Mouse (Mus musculus): ENCODE data around the gene Dgkg. TPM values are rescaled to one million over a fixed set of nuclear protein-coding genes. Genes with fewer than 3 reads are reported as not detected.

Gene Dgkg
- polyA plus RNA-seq, 2 experiments: 0.28 to 0.46 TPM

GRCm38 (mm10) chr16:22462220-22462619, 194.8 kb downstream of the Dgkg start:
- Histone ChIP-seq H3K4me2 (ENCODE audit: low read depth) (no peak overlapping the region), H3K36me3 (replicated peaks; ENCODE audit: control insufficient read depth, insufficient read depth, low read depth) (no peaks in the 10 kb centered on the region), H3K27me3 (ENCODE audit: control insufficient read depth, insufficient read depth, low read length) (no peaks in the 10 kb centered on the region), H3K4me3 (ENCODE audit: insufficient read depth in 1 of 2, low read depth in 2 of 2, low read length in 2 of 2) (no peak overlapping the region), H3K4me1 (replicated peaks; ENCODE audit: control insufficient read depth in 2 of 2, insufficient read depth in 2 of 2, low read length in 1 of 2) (no peaks in the 10 kb centered on the region), H3K27ac (no peak overlapping the region), H3K9ac (replicated peaks) (no peak overlapping the region), H3K9me3 (ENCODE audit: control insufficient read depth, low read length) (no peaks in the 10 kb centered on the region)
- 51% methylated on average over 3 of the region's 3 CpGs for WGBS (ENCODE audit: insufficient replicate concordance)
- TF ChIP-seq CTCF (IDR thresholded peaks at IDR 0.05; ENCODE audit: low read depth) (no peak), EP300 (IDR thresholded peaks at IDR 0.05; ENCODE audit: low read depth) (no peak)
- DNase-seq (ENCODE audit: low read depth in 3 of 3, low spot score in 3 of 3) (no peak), ATAC-seq (ENCODE audit: insufficient read depth) (no peak)

GRCm38 (mm10) chr16:22461728-22462127, 195.3 kb downstream of the Dgkg start:
- TF ChIP-seq CTCF (IDR thresholded peaks at IDR 0.05; ENCODE audit: low read depth) (no peak), EP300 (IDR thresholded peaks at IDR 0.05; ENCODE audit: low read depth) (no peak)
- Histone ChIP-seq H3K9me3 (ENCODE audit: control insufficient read depth, low read length) (no peaks in the 10 kb centered on the region), H3K36me3 (replicated peaks; ENCODE audit: control insufficient read depth, insufficient read depth, low read depth) (no peaks in the 10 kb centered on the region), H3K27ac (no peak overlapping the region), H3K4me1 (replicated peaks; ENCODE audit: control insufficient read depth in 2 of 2, insufficient read depth in 2 of 2, low read length in 1 of 2) (no peaks in the 10 kb centered on the region), H3K4me2 (ENCODE audit: low read depth) (no peak overlapping the region), H3K4me3 (ENCODE audit: insufficient read depth in 1 of 2, low read depth in 2 of 2, low read length in 2 of 2) (no peak overlapping the region), H3K27me3 (ENCODE audit: control insufficient read depth, insufficient read depth, low read length) (no peaks in the 10 kb centered on the region), H3K9ac (replicated peaks) (no peak overlapping the region)
- ATAC-seq (ENCODE audit: insufficient read depth) (no peak), DNase-seq (ENCODE audit: low read depth in 3 of 3, low spot score in 3 of 3) (no peak)
- WGBS (ENCODE audit: insufficient replicate concordance): 36% methylated on average over 6 of the region's 6 CpGs

GRCm38 (mm10) chr16:22460960-22461359, 196.1 kb downstream of the Dgkg start:
- H3K9me3 ChIP-seq (ENCODE audit: control insufficient read depth, low read length): no peaks in the 10 kb centered on the region
- no peak overlapping the region for H3K9ac ChIP-seq (replicated peaks)
- DNase-seq (ENCODE audit: low read depth in 3 of 3, low spot score in 3 of 3): no peak
- WGBS (ENCODE audit: insufficient replicate concordance): 10% methylated on average over 1 of the region's 1 CpGs
- H3K27me3 ChIP-seq (ENCODE audit: control insufficient read depth, insufficient read depth, low read length): no peaks in the 10 kb centered on the region
- no peak overlapping the region for H3K27ac ChIP-seq
- no peak for TF ChIP-seq EP300 (IDR thresholded peaks at IDR 0.05; ENCODE audit: low read depth)
- ATAC-seq (ENCODE audit: insufficient read depth): no peak
- no peaks in the 10 kb centered on the region for H3K36me3 ChIP-seq (replicated peaks; ENCODE audit: control insufficient read depth, insufficient read depth, low read depth)
- H3K4me1 ChIP-seq (replicated peaks; ENCODE audit: control insufficient read depth in 2 of 2, insufficient read depth in 2 of 2, low read length in 1 of 2): no peaks in the 10 kb centered on the region
- no peak overlapping the region for H3K4me3 ChIP-seq (ENCODE audit: insufficient read depth in 1 of 2, low read depth in 2 of 2, low read length in 2 of 2)
- no peak overlapping the region for H3K4me2 ChIP-seq (ENCODE audit: low read depth)

DNA sequence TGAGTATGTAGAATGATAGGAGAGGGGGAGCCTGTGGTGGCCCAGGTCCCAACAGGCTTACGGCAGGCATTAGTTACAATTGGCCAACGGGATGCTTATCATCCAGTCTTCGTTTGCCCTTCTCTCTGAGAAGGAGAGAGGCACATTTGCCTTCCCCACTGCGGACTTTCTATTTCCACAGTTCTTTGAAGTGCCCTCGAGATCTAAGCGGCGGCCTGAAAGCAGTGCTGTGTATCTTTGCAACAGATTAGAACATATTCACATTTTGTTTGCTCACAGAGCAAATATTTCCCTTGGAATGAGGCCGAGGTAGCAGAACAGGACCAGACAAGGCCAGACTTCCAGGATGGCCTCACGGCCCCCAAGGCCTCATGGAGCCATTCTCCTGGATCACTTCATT, 204.9 kb downstream of the Dgkg start:
- Histone ChIP-seq H3K9ac (replicated peaks) (no peak overlapping the region), H3K4me3 (ENCODE audit: insufficient read depth in 1 of 2, low read depth in 2 of 2, low read length in 2 of 2) (no peak overlapping the region), H3K4me1 (replicated peaks; ENCODE audit: control insufficient read depth in 2 of 2, insufficient read depth in 2 of 2, low read length in 1 of 2) (no peaks in the 10 kb centered on the region; a peak in 1 of 4 replicates), H3K9me3 (ENCODE audit: control insufficient read depth, low read length) (no peaks in the 10 kb centered on the region), H3K27ac (no peak overlapping the region), H3K36me3 (replicated peaks; ENCODE audit: control insufficient read depth, insufficient read depth, low read depth) (no peaks in the 10 kb centered on the region), H3K27me3 (ENCODE audit: control insufficient read depth, insufficient read depth, low read length) (no peaks in the 10 kb centered on the region), H3K4me2 (ENCODE audit: low read depth) (no peak overlapping the region)
- ATAC-seq (ENCODE audit: insufficient read depth) (no peak), DNase-seq (ENCODE audit: low read depth in 3 of 3, low spot score in 3 of 3) (no peak)
- TF ChIP-seq CTCF (IDR thresholded peaks at IDR 0.05; ENCODE audit: low read depth) (no peak), EP300 (IDR thresholded peaks at IDR 0.05; ENCODE audit: low read depth) (no peak)
- WGBS (ENCODE audit: insufficient replicate concordance): 61% methylated on average over 9 of the region's 9 CpGs

DNA sequence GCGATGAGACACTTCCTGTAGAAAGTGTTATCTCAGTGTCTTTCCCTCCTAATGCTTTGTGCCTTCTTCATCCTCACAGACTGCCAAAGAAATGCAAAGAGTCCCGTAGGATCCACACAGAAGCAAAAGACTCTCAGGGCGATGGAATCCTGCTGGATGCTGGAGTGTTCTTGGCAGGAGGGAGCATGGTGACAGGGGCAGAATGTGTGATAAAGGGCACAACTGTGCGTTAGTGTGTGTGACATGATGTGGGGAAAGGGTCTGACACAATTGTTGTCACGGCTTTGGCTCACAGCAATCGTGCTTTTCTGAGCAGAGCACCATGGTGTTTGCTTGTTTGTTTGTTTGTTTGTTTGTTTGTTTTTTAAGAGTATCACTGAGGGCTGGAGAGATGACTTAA, 208.9 kb downstream of the Dgkg start:
- no peaks in the 10 kb centered on the region; a peak in 1 of 4 replicates for H3K4me1 ChIP-seq (replicated peaks; ENCODE audit: control insufficient read depth in 2 of 2, insufficient read depth in 2 of 2, low read length in 1 of 2)
- 62% methylated on average over 6 of the region's 6 CpGs for WGBS (ENCODE audit: insufficient replicate concordance)
- ATAC-seq (ENCODE audit: insufficient read depth): no peak

More for the DNA sequence above, 208.9 kb downstream of the Dgkg start:
- H3K27ac ChIP-seq: no peak overlapping the region
- no peak overlapping the region for H3K4me3 ChIP-seq (ENCODE audit: insufficient read depth in 1 of 2, low read depth in 2 of 2, low read length in 2 of 2)
- no peak overlapping the region for H3K4me2 ChIP-seq (ENCODE audit: low read depth)
- no peaks in the 10 kb centered on the region for H3K27me3 ChIP-seq (ENCODE audit: control insufficient read depth, insufficient read depth, low read length)
- no peaks in the 10 kb centered on the region for H3K36me3 ChIP-seq (replicated peaks; ENCODE audit: control insufficient read depth, insufficient read depth, low read depth)
- TF ChIP-seq EP300 (IDR thresholded peaks at IDR 0.05; ENCODE audit: low read depth): no peak
- TF ChIP-seq CTCF (IDR thresholded peaks at IDR 0.05; ENCODE audit: low read depth): no peak
- no peak for DNase-seq (ENCODE audit: low read depth in 3 of 3, low spot score in 3 of 3)
- H3K9me3 ChIP-seq (ENCODE audit: control insufficient read depth, low read length): no peaks in the 10 kb centered on the region
- no peak overlapping the region for H3K9ac ChIP-seq (replicated peaks)
